Mouse (Mus musculus) thymus, adult 2 months (tissue): ENCODE measurements at regions not wholly inside any gene's neighbourhood (a gene's known extent, or its start where the extent isn't known, plus 50 kb on each side); places are given as distances from the start of the nearest gene placed in this dataset.
"Not testable (repeated sequence)": the region's sequence is repeated elsewhere in the genome, so short reads cannot be mapped to it uniquely, and the experiment has no call there.

Experiments used
- DNase-seq: peaks from one replicate; pipeline ENCODE4 v3.0.0; 2021
- H3K27ac ChIP-seq: fragments of 200-500 bp; 2 replicates; pipeline ENCODE4 v1.5.1; 2012; ENCODE audit warnings: low read length, control low read depth; ENCODE audit not compliant: control insufficient read depth, insufficient read depth
- H3K27me3 ChIP-seq: fragments of 200-500 bp; 2 replicates; pipeline ENCODE4 v1.6.1; 2012; ENCODE audit warnings: mild to moderate bottlenecking, low read length, moderate library complexity, mixed read lengths; ENCODE audit not compliant: control insufficient read depth, insufficient read depth
- H3K36me3 ChIP-seq: fragments of 200-500 bp; 2 replicates; pipeline ENCODE4 v1.6.1; 2012; ENCODE audit warnings: mild to moderate bottlenecking, low read length, moderate library complexity; ENCODE audit not compliant: control insufficient read depth, insufficient read depth
- H3K4me1 ChIP-seq: fragments of 200-500 bp; replicated peaks from 2 replicates; pipeline ENCODE4 v1.6.1; 2012; ENCODE audit warnings: low read length; ENCODE audit not compliant: control insufficient read depth, insufficient read depth
- H3K4me3 ChIP-seq: fragments of 200-500 bp; 2 replicates; pipeline ENCODE4 v1.5.1; 2012; ENCODE audit warnings: mild to moderate bottlenecking, low read length, control low read depth, moderate library complexity; ENCODE audit not compliant: control insufficient read depth, insufficient read depth
- CTCF ChIP-seq: fragments of 200-500 bp; IDR thresholded peaks from 2 replicates; pipeline ENCODE4 v1.5.1; 2012; ENCODE audit warnings: mild to moderate bottlenecking, control low read depth, low read length, moderate library complexity, borderline replicate concordance; ENCODE audit not compliant: control insufficient read depth, poor library complexity, insufficient read depth; ENCODE audit errors: extremely low read depth
- POLR2A ChIP-seq: fragments of 200-500 bp; IDR thresholded peaks from 2 replicates; pipeline ENCODE4 v1.6.1; 2012; ENCODE audit warnings: mild to moderate bottlenecking, low read length, control low read depth, moderate library complexity; ENCODE audit not compliant: control insufficient read depth, poor library complexity, insufficient read depth; ENCODE audit errors: extremely low read depth
- WGBS: fragments of 180-500 bp; shearing (Covaris S2); methylation state at CpG from one replicate; pipeline ENCODE4 v1.1.7; 2018; 5-methylcytosine and 5-hydroxymethylcytosine counted together

GRCm38 (mm10) chr5:3283083-3283482, 58.2 kb upstream of the Cdk6 start:
- Histone ChIP-seq H3K4me1 (no peaks in the 10 kb centered on the region), H3K4me3 (no peak overlapping the region), H3K27ac (no peak overlapping the region), H3K27me3 (no peaks in the 10 kb centered on the region), H3K36me3 (no peaks in the 10 kb centered on the region)
- 98% methylated on average over 3 of the region's 3 CpGs for WGBS
- no peak for TF ChIP-seq POLR2A
- no peak for TF ChIP-seq CTCF
- no peak for DNase-seq

DNA sequence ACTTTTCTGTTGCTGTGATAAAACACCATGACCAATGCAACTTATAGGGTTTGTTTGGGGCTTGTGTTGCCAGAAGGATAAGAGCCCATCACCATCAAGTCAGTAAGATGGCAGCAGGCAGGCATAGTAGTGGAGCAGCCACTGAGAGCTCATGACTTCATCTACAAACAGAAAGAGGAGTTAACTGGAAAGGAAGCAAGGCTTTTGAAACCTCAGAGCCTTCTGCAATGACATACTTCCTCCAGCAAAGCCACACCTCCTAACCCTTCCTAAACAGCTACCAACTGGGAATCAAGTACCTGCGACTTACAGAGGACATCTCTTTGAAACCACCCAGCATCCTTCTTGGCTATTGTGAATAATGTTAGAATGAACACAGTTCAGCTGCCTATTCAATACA, 57.0 kb upstream of the Cdk6 start:
- H3K27me3 ChIP-seq, H3K27ac ChIP-seq, H3K36me3 ChIP-seq, H3K4me3 ChIP-seq, DNase-seq, H3K4me1 ChIP-seq: not testable (repeated sequence)
- WGBS = 86% methylated on average over 1 of the region's 1 CpGs

DNA sequence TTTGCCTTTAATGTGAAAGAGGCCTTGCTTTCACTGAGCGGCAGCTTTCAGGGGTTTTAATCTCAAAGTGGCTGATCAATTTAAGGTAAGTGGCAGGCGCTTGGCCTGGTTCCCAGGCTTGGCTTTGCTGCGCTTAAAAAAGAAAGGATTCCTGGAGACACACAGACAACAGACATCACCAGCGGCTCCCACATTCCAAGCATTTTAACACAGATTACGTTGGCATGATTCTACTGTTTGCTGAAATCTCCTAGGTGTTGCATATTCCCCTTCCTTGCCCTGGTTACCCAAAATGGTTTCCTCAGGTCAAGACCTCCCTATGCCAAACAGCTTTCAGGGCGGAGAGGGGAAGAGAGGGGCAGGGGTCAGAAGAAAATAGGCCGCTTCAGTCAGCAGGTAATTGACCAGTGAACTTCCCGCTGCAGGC, 51.3 kb upstream of the Cdk6 start:
- not testable (repeated sequence) for H3K27me3 ChIP-seq, H3K4me3 ChIP-seq, H3K36me3 ChIP-seq, H3K27ac ChIP-seq, H3K4me1 ChIP-seq, DNase-seq
- WGBS = 94% methylated on average over 8 of the region's 8 CpGs
